Mouse (Mus musculus) liver, adult 2 months (tissue): ENCODE results near the gene Trappc2l. TPM values are rescaled to one million over a fixed set of nuclear protein-coding genes. Genes with fewer than 3 reads are reported as not detected.

Experiments used
- DNase-seq: peaks from one replicate; pipeline ENCODE4 v3.0.0-alpha.2; 2011; ENCODE audit warnings: low read depth, low spot score; ENCODE audit errors: extremely low read depth
- H3K27ac ChIP-seq: fragments of 200-500 bp; replicated peaks from 2 replicates; pipeline ENCODE4 v1.5.1; 2012; ENCODE audit warnings: low read depth, mild to moderate bottlenecking, control low read depth, inconsistent platforms, low read length; ENCODE audit not compliant: insufficient read depth
- H3K27me3 ChIP-seq: fragments of 200-500 bp; 2 replicates; pipeline ENCODE4 v1.6.1; 2012; ENCODE audit warnings: mild to moderate bottlenecking, moderate library complexity, low read length, inconsistent platforms; ENCODE audit not compliant: control insufficient read depth, insufficient read depth
- H3K36me3 ChIP-seq: fragments of 200-500 bp; 2 replicates; pipeline ENCODE4 v1.6.1; 2012; ENCODE audit warnings: low read length, inconsistent platforms; ENCODE audit not compliant: control insufficient read depth, insufficient read depth
- H3K4me1 ChIP-seq: fragments of 200-500 bp; 2 replicates; pipeline ENCODE4 v1.6.1; 2011; ENCODE audit warnings: low read length; ENCODE audit not compliant: control insufficient read depth, insufficient read depth
- H3K4me3 ChIP-seq: fragments of 200-500 bp; 2 replicates; pipeline ENCODE4 v1.5.1; 2011; ENCODE audit warnings: low read depth, mild to moderate bottlenecking, control low read depth, low read length, moderate library complexity; ENCODE audit not compliant: insufficient read depth
- H3K79me2 ChIP-seq: fragments of 200-500 bp; 2 replicates; pipeline ENCODE4 v1.6.1; 2012; ENCODE audit warnings: inconsistent platforms, mild to moderate bottlenecking, low read length, moderate library complexity; ENCODE audit not compliant: control insufficient read depth, insufficient read depth
- H3K9ac ChIP-seq: fragments of 200-500 bp; 2 replicates; pipeline ENCODE4 v1.6.1; 2012; ENCODE audit warnings: low read depth, mild to moderate bottlenecking, control low read depth, inconsistent platforms, low read length
- CTCF ChIP-seq: fragments of 200-500 bp; IDR thresholded peaks from 2 replicates; pipeline ENCODE4 v1.5.1; 2011; ENCODE audit warnings: low read depth, low read length, control low read depth
- POLR2A ChIP-seq: fragments of 200-500 bp; IDR thresholded peaks from 2 replicates; pipeline ENCODE4 v1.6.1; 2011; ENCODE audit warnings: low read length, control low read depth; ENCODE audit not compliant: insufficient read depth; ENCODE audit errors: extremely low read depth
- WGBS: fragments of 180-500 bp; shearing (Covaris S2); methylation state at CpG from one replicate; pipeline ENCODE4 v1.1.7; 2018; 5-methylcytosine and 5-hydroxymethylcytosine counted together
- polyA plus RNA-seq: library from polyadenylated mRNA; depleted of rRNA; stranded (reverse); fragments of >200 nt; gene quantifications from 2 replicates; pipeline ENCODE4 v1.2.3, GENCODE M21; 2012
- total RNA-seq: library from RNA; depleted of rRNA; stranded (reverse); fragments of >200 nt; gene quantifications from 2 replicates; pipeline ENCODE4 v1.2.3, GENCODE M21; 2014

The Trappc2l gene
- total and polyA plus RNA-seq, 2 experiments = 7.4 to 74.7 TPM

DNA sequence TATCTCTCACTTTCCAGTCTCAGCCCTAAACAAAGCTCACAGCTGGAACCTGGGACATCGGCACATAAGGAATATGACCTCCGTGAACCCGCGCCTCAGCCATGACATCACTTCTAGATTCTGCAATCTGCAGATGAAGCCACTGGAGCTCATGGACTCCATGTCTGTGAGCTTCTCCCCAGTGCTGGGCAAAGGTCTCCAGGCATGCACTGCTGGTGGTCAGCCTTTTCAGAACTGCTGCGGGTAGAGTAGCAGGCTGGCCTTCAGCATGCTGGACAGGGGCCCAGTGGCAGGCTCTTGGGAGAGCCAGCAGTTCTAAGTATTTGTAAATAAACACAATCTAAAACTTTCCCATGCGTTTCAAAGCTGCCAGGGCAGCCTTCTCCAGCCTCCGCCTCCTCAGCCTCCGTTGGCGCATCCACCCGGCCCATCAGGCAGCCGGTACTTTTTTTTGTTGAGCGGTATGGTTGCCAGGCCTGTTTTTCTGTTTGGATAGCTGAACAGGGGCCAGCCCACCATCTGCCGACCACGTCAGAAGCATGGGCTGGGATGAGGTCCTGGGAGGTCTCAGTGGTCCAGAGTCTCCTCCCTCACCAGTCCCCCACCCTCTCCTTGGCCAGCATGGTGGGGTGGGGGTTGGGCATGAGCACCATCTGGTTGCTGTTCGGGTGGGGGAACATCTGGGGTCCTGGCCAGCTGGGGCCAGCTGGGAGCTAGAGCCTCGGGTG lies 28.2 kb downstream of the Trappc2l start:
- H3K27ac ChIP-seq = no peak overlapping the region
- no peaks in the 10 kb centered on the region for H3K79me2 ChIP-seq
- no peaks in the 10 kb centered on the region for H3K27me3 ChIP-seq
- H3K36me3 ChIP-seq = no peaks in the 10 kb centered on the region
- no peaks in the 10 kb centered on the region for H3K4me1 ChIP-seq
- 42% methylated on average over 16 of the region's 16 CpGs for WGBS
- H3K4me3 ChIP-seq = no peak overlapping the region
- DNase-seq = no peak
- no peak overlapping the region for H3K9ac ChIP-seq
- no peak for TF ChIP-seq POLR2A
- TF ChIP-seq CTCF = no peak

DNA sequence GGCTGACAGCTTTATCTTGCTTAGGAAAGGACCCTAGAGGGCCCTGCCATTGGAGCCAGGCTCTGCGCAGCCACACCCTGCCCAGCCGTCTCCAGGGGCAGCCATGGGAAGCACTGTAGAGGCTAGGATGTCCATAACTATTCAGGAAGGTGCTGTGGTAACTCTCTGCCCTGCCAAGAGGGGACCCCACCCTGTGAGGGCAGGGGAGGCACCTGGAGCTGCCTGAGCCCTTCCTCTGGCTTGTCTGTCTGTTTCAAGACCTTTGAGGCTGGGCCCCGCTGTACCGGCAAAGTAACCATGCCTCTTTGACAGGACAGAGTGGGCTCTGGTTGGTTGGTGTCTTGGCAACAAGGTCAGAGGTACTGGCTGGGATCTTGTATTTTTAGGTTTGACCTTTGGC lies 29.4 kb downstream of the Trappc2l start:
- TF ChIP-seq POLR2A (no peak), CTCF (no peak)
- H3K36me3 ChIP-seq = no peaks in the 10 kb centered on the region

DNA sequence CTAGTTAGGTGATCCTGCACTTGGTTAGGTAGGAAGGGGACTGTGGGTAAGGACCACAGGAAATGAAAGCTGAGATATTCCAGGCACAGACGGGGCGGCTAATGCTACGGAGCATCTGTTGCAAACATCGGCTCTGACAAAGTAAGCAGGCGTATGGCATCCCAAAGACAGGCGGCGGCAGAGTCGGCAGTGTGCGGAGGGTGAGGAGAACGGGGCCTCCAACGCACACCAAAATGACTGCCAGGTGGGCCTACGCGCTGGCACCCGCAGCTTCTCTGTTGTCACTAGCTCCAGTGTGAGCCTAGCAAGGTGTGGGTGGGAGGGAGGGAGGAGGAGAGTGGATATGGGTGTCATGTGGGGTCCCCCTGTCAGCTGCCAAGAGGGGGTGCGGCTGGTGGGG lies 30.0 kb downstream of the Trappc2l start:
- Histone ChIP-seq H3K79me2 (no peaks in the 10 kb centered on the region), H3K27ac (no peak overlapping the region), H3K4me3 (no peak overlapping the region), H3K27me3 (no peaks in the 10 kb centered on the region), H3K4me1 (no peaks in the 10 kb centered on the region), H3K9ac (no peak overlapping the region), H3K36me3 (no peaks in the 10 kb centered on the region)
- TF ChIP-seq CTCF (no peak), POLR2A (no peak)
- DNase-seq = no peak
- 81% methylated on average over 15 of the region's 15 CpGs for WGBS

More for the DNA sequence above, 29.4 kb downstream of the Trappc2l start:
- 80% methylated on average over 4 of the region's 4 CpGs for WGBS
- H3K4me1 ChIP-seq = no peaks in the 10 kb centered on the region
- no peak for DNase-seq
- H3K79me2 ChIP-seq = no peaks in the 10 kb centered on the region
- no peak overlapping the region for H3K4me3 ChIP-seq
- no peak overlapping the region for H3K27ac ChIP-seq
- no peaks in the 10 kb centered on the region for H3K27me3 ChIP-seq
- no peak overlapping the region for H3K9ac ChIP-seq

DNA sequence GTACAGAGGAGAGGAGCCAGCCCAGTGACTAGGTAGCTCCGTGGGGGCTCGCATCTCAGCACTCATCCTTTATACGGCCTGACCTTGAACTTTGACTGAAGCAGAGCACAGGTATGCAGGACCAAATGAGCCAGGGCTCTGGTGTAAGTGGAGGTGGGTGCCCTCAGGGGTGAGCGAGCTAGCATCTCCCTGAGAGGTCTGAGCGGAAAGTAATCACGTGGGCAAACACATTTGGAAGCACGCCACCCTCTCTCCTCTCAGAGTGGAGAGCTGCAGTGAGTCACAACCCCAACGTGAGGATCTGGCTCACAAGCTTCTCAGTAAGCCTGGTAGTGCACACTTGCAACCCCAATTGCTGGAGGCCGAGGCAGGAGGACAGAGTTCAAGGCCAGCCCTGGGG lies 30.6 kb downstream of the Trappc2l start:
- no peaks in the 10 kb centered on the region for H3K4me1 ChIP-seq
- no peak overlapping the region for H3K9ac ChIP-seq
- TF ChIP-seq POLR2A = no peak
- no peak for TF ChIP-seq CTCF
- no peaks in the 10 kb centered on the region for H3K36me3 ChIP-seq
- no peak overlapping the region for H3K4me3 ChIP-seq
- H3K79me2 ChIP-seq = no peaks in the 10 kb centered on the region
- WGBS = 38% methylated on average over 9 of the region's 9 CpGs
- no peak for DNase-seq
- no peak overlapping the region for H3K27ac ChIP-seq
- H3K27me3 ChIP-seq = no peaks in the 10 kb centered on the region

DNA sequence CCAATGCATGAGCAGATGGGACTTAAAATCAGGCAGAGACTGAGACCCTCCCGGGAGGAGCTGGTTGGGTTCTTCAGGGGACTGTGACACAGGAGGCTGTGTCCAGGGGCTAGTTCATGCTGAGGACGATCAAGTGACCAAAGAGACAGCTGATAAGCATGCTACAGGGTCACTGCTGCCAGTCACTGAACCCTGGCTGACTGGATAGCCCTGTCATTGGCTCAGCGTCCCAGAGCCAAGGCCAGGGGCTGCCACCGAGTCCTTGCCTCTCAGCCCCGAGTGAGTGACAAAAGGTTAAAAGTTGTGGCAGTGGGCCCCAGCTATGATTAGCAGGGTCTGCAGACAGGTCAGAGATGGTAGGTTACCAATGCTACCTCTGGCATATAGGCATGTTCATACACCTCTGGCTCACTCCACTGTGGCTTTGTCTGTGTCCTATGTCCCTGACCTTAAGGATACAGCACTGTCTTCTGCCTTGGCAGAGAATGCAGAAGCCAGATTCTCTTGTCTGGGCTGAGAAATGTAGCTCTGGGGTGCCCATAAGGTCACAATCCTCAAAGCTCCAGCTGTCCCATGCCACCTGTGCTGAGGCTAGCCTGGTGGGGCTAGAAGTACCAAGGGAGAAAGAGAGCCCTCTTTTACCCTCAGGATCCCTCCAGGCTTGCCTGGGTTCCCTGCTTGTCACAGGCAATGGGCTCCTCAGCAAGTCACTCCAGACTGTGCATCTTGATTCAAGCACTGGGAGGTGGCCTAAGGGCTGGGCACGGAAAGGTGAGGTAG lies 32.9 kb downstream of the Trappc2l start:
- 49% methylated on average over 6 of the region's 6 CpGs for WGBS
- H3K79me2 ChIP-seq = no peaks in the 10 kb centered on the region
- no peaks in the 10 kb centered on the region for H3K4me1 ChIP-seq
- H3K9ac ChIP-seq = no peak overlapping the region
- no peaks in the 10 kb centered on the region for H3K36me3 ChIP-seq
- DNase-seq = no peak
- TF ChIP-seq POLR2A = no peak
- TF ChIP-seq CTCF = no peak
- H3K4me3 ChIP-seq = no peak overlapping the region
- H3K27me3 ChIP-seq = no peaks in the 10 kb centered on the region
- H3K27ac ChIP-seq = no peak overlapping the region

DNA sequence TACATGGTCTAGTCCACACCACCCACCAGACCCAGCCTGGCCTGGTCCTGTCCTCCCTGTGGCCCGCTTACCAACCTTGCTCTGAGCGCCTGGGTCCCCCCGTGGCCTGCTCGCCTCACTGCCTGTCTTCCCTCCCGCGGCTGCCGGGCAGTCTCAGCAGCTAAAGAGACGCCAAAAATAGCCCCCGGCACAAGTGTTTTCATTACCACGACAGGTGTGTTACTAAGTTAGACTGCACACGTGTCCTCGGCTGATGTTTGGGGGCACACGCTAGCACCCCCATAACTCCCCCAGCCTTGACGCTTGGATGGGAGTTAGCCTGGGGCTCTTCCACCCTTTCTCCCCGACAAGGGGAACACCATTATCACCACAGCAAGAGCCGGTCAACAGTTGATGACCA lies 34.9 kb downstream of the Trappc2l start:
- Histone ChIP-seq H3K4me1 (no peaks in the 10 kb centered on the region), H3K36me3 (no peaks in the 10 kb centered on the region), H3K4me3 (no peak overlapping the region), H3K79me2 (no peaks in the 10 kb centered on the region), H3K9ac (no peak overlapping the region), H3K27ac (no peak overlapping the region), H3K27me3 (no peaks in the 10 kb centered on the region)
- WGBS = 88% methylated on average over 16 of the region's 16 CpGs
- TF ChIP-seq CTCF (no peak), POLR2A (no peak)
- no peak for DNase-seq
